Mouse (Mus musculus) lung, adult 2 months (tissue): Measurements from ENCODE around the gene Slc37a2.

Experiments
- CTCF ChIP-seq: fragments of 200-500 bp; IDR thresholded peaks from 2 replicates; pipeline ENCODE4 v1.5.1; 2011; ENCODE audit warnings: mild to moderate bottlenecking, low read length, control low read depth; ENCODE audit not compliant: insufficient read depth
- POLR2A ChIP-seq: fragments of 200-500 bp; IDR thresholded peaks from 2 replicates; pipeline ENCODE4 v1.6.1; 2011; ENCODE audit warnings: low read depth, mild to moderate bottlenecking, control low read depth, low read length, borderline replicate concordance; ENCODE audit errors: extremely low read depth

- no peak for TF ChIP-seq CTCF
- TF ChIP-seq POLR2A = no peak
These were observed 40.0 kb upstream of the Slc37a2 start for GRCm38 (mm10) chr9:37295586-37295985.
